Mouse (Mus musculus): ENCODE results near the gene Gm10642. TPM values are rescaled to one million over a fixed set of nuclear protein-coding genes. Genes with fewer than 3 reads are reported as not detected.

Gm10642 gene
- polyA plus RNA-seq, 1 experiment from 2014 or later = 0.62 TPM

GRCm38 (mm10) chr9:70675117-70675516, 19.1 kb downstream of the Gm10642 start:
- H3K4me3 ChIP-seq (replicated peaks) = no peak overlapping the region
- no peak overlapping the region for H3K4me2 ChIP-seq (replicated peaks)
- no peaks in the 10 kb centered on the region for H3K9me3 ChIP-seq
- WGBS = 75% methylated on average over 4 of the region's 4 CpGs
- H3K4me1 ChIP-seq (replicated peaks) = peaks cover 3% of the 10 kb centered on the region
- H3K27ac ChIP-seq = no peak overlapping the region
- H3K27me3 ChIP-seq = no peaks in the 10 kb centered on the region
- ATAC-seq = no peak
- H3K36me3 ChIP-seq = no peaks in the 10 kb centered on the region
- no peak overlapping the region for H3K9ac ChIP-seq (replicated peaks)

- no peaks in the 10 kb centered on the region for H3K9me3 ChIP-seq
- peaks cover 12% of the 10 kb centered on the region for H3K4me1 ChIP-seq (replicated peaks)
- no peaks in the 10 kb centered on the region for H3K36me3 ChIP-seq
- no peaks in the 10 kb centered on the region for H3K27me3 ChIP-seq
- no peak overlapping the region for H3K9ac ChIP-seq (replicated peaks)
- no peak for ATAC-seq
- H3K4me3 ChIP-seq (replicated peaks) = no peak overlapping the region
- WGBS = 89% methylated on average over 5 of the region's 5 CpGs
- no peak overlapping the region for H3K4me2 ChIP-seq (replicated peaks)
- H3K27ac ChIP-seq = no peak overlapping the region
Observed at GRCm38 (mm10) chr9:70675961-70676360, 19.9 kb downstream of the Gm10642 start.

- peak within 1 kb of the TSS; percentile 96 for H3K4me3 ChIP-seq (replicated peaks)
- H3K4me1 ChIP-seq (replicated peaks) = peaks cover 24% of the 10 kb centered on the region
- no peaks in the 10 kb centered on the region for H3K36me3 ChIP-seq
- peak within 1 kb of the TSS; percentile 96 for H3K9ac ChIP-seq (replicated peaks)
- H3K9me3 ChIP-seq = no peaks in the 10 kb centered on the region
- 0% methylated on average over 45 of the region's 48 CpGs for WGBS
- peak within 1 kb of the TSS; percentile 92 for H3K4me2 ChIP-seq (replicated peaks)
- H3K27me3 ChIP-seq = no peaks in the 10 kb centered on the region
- peak within 1 kb of the TSS; percentile 98 for H3K27ac ChIP-seq
- peak; percentile 99 for ATAC-seq
Observed at GRCm38 (mm10) chr9:70678682-70679131, 22.7 kb downstream of the Gm10642 start, which contains the start of gene Adam10. Adam10 (plus strand) TSS chr9:70678997.

- no peak; the same call in 1 of the 2 replicates for ATAC-seq
- H3K4me1 ChIP-seq (replicated peaks) = peaks cover 24% of the 10 kb centered on the region
- H3K36me3 ChIP-seq = no peaks in the 10 kb centered on the region
- H3K4me2 ChIP-seq (replicated peaks) = peak overlapping the region; percentile 92
- H3K27ac ChIP-seq = peak overlapping the region; percentile 98
- H3K4me3 ChIP-seq (replicated peaks) = peak overlapping the region; percentile 96
- no peaks in the 10 kb centered on the region for H3K9me3 ChIP-seq
- H3K27me3 ChIP-seq = no peaks in the 10 kb centered on the region
- H3K9ac ChIP-seq (replicated peaks) = peak overlapping the region; percentile 96
- under 1% methylated on average over 91 of the region's 103 CpGs for WGBS
Observed at GRCm38 (mm10) chr9:70679132-70680091, 23.4 kb downstream of the Gm10642 start.

GRCm38 (mm10) chr9:70682202-70682601, 26.2 kb downstream of the Gm10642 start:
- H3K27ac ChIP-seq = no peak overlapping the region
- no peak overlapping the region for H3K4me3 ChIP-seq (replicated peaks)
- 90% methylated on average over 1 of the region's 1 CpGs for WGBS
- H3K27me3 ChIP-seq = no peaks in the 10 kb centered on the region
- H3K9me3 ChIP-seq = no peaks in the 10 kb centered on the region
- H3K9ac ChIP-seq (replicated peaks) = no peak overlapping the region
- no peaks in the 10 kb centered on the region for H3K36me3 ChIP-seq
- no peak for ATAC-seq
- peaks cover 24% of the 10 kb centered on the region for H3K4me1 ChIP-seq (replicated peaks)
- no peak overlapping the region for H3K4me2 ChIP-seq (replicated peaks)

- peaks cover 7% of the 10 kb centered on the region; the same call in 1 of the 2 replicates for H3K4me1 ChIP-seq (replicated peaks)
- no peak overlapping the region for H3K27ac ChIP-seq
- H3K36me3 ChIP-seq = no peaks in the 10 kb centered on the region
- no peaks in the 10 kb centered on the region for H3K9me3 ChIP-seq
- ATAC-seq = no peak
- 88% methylated on average over 2 of the region's 2 CpGs for WGBS
- H3K4me3 ChIP-seq (replicated peaks) = no peak overlapping the region
- no peak overlapping the region for H3K9ac ChIP-seq (replicated peaks)
- H3K27me3 ChIP-seq = no peaks in the 10 kb centered on the region
- H3K4me2 ChIP-seq (replicated peaks) = no peak overlapping the region
Observed at GRCm38 (mm10) chr9:70688301-70688968, 32.4 kb downstream of the Gm10642 start.

GRCm38 (mm10) chr9:70689926-70690325, 33.9 kb downstream of the Gm10642 start:
- Histone ChIP-seq H3K9me3 (no peaks in the 10 kb centered on the region), H3K4me3 (replicated peaks) (no peak overlapping the region), H3K27ac (no peak overlapping the region), H3K27me3 (no peaks in the 10 kb centered on the region), H3K9ac (replicated peaks) (no peak overlapping the region), H3K36me3 (no peaks in the 10 kb centered on the region), H3K4me1 (replicated peaks) (peaks cover 7% of the 10 kb centered on the region; the same call in 1 of the 2 replicates), H3K4me2 (replicated peaks) (no peak overlapping the region)
- WGBS = 74% methylated on average over 3 of the region's 3 CpGs
- no peak for ATAC-seq

- H3K27ac ChIP-seq = no peak overlapping the region
- no peak overlapping the region for H3K4me3 ChIP-seq (replicated peaks)
- H3K9me3 ChIP-seq = no peaks in the 10 kb centered on the region
- ATAC-seq = no peak
- no peaks in the 10 kb centered on the region for H3K36me3 ChIP-seq
- H3K9ac ChIP-seq (replicated peaks) = no peak overlapping the region
- H3K4me1 ChIP-seq (replicated peaks) = peaks cover 7% of the 10 kb centered on the region; the same call in 1 of the 2 replicates
- H3K27me3 ChIP-seq = no peaks in the 10 kb centered on the region
- H3K4me2 ChIP-seq (replicated peaks) = no peak overlapping the region
Observed at GRCm38 (mm10) chr9:70690579-70690978, 34.5 kb downstream of the Gm10642 start.

GRCm38 (mm10) chr9:70691772-70692693, 36.0 kb downstream of the Gm10642 start:
- no peak for ATAC-seq
- Histone ChIP-seq H3K4me3 (replicated peaks) (no peak overlapping the region), H3K4me2 (replicated peaks) (no peak overlapping the region), H3K36me3 (no peaks in the 10 kb centered on the region), H3K9me3 (no peaks in the 10 kb centered on the region), H3K4me1 (replicated peaks) (peaks cover 7% of the 10 kb centered on the region; the same call in 1 of the 2 replicates), H3K9ac (replicated peaks) (no peak overlapping the region), H3K27ac (no peak overlapping the region), H3K27me3 (no peaks in the 10 kb centered on the region)
- 81% methylated on average over 2 of the region's 2 CpGs for WGBS

GRCm38 (mm10) chr9:70695723-70696122, 39.7 kb downstream of the Gm10642 start:
- Histone ChIP-seq H3K4me2 (replicated peaks) (no peak overlapping the region), H3K36me3 (no peaks in the 10 kb centered on the region), H3K9ac (replicated peaks) (no peak overlapping the region), H3K9me3 (no peaks in the 10 kb centered on the region), H3K27ac (no peak overlapping the region), H3K27me3 (no peaks in the 10 kb centered on the region), H3K4me3 (replicated peaks) (no peak overlapping the region), H3K4me1 (replicated peaks) (peaks cover 5% of the 10 kb centered on the region; the same call in 1 of the 2 replicates)
- no peak for ATAC-seq
- WGBS = 96% methylated on average over 2 of the region's 2 CpGs

GRCm38 (mm10) chr9:70698090-70698489, 42.0 kb downstream of the Gm10642 start:
- no peak overlapping the region for H3K4me2 ChIP-seq (replicated peaks)
- H3K9ac ChIP-seq (replicated peaks) = no peak overlapping the region
- 88% methylated on average over 1 of the region's 1 CpGs for WGBS
- no peaks in the 10 kb centered on the region for H3K9me3 ChIP-seq
- no peak overlapping the region for H3K27ac ChIP-seq
- no peak overlapping the region for H3K4me3 ChIP-seq (replicated peaks)
- no peaks in the 10 kb centered on the region for H3K27me3 ChIP-seq
- no peaks in the 10 kb centered on the region for H3K36me3 ChIP-seq
- ATAC-seq = no peak
- H3K4me1 ChIP-seq (replicated peaks) = peaks cover 3% of the 10 kb centered on the region; the same call in 1 of the 2 replicates
